Mouse (Mus musculus): ENCODE results near the gene Spem1.

DNA sequence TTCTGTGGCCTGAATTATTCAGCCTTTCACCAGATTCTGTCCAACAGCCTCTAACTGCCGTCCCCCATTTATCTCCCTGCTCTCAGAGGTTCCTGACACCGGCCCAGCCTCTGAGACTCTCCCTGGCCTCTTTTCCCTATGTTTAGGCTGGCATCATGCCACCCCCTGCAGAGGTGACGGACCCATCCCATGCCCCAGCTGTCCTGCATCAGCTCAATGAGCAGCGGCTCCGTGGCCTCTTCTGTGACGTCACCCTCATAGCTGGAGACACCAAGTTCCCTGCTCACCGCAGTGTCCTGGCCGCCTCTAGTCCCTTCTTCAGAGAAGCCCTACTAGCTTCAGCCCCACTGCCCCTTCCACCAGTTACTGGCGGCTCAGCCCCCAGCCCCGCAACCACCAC is 46.3 kb downstream of the Spem1 start:
- no peak for TF ChIP-seq CTCF (IDR thresholded peaks at IDR 0.05; ENCODE audit: borderline replicate concordance, insufficient read depth, low read depth, low read length)
- TF ChIP-seq POLR2A (IDR thresholded peaks at IDR 0.05; ENCODE audit: borderline replicate concordance, insufficient read depth, low read length): no peak
